In the genomic region with DNA sequence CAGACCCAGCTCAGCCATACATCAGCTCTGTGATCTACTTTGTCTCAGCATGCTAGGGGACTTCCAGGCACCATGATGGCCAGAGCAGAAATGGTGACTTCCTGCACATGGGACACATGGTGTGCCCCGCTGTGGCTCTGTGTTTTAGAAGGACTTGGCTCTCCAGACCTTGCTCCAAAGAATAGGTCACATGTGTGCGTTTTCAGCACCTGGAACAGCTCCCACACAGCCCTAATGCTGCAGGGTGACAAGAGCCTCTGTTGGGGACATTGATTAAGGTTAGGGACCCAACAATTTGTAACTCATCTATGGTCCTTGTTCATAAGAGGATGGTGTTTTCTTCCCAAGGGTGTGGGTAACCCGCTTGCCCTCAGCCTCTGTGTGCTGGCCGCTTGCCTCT, we compare ENCODE assay signal across 11 mouse cellular contexts. TPM values are rescaled to one million over a fixed set of nuclear protein-coding genes. Genes with fewer than 3 reads are reported as not detected.
A peak's percentile ranks its signal among the peaks of the same experiment; 100 is the strongest.
DNase-seq lines count a peak whose midpoint lies in the region; ATAC-seq and TF ChIP-seq lines count a peak whose summit lies in the region.
"Had no signal": no experiment of that assay in that cellular context is flagged by ENCODE, and none has a peak within 500 bp of the region (broad histone marks: within the 10 kb centered on the region; RNA-seq: fewer than 3 reads in every experiment).

No protein-coding gene starts in this region.

- H3K27me3 ChIP-seq in hindbrain, embryonic 14.5 days (ENCODE audit: control insufficient read depth, insufficient read depth, low read length), result no peaks in the 10 kb centered on the region
- H3K27me3 ChIP-seq in hindbrain, embryonic 13.5 days, result peaks cover 4% of the 10 kb centered on the region; the same call in 1 of the 2 replicates
- peaks cover 19% of the 10 kb centered on the region for H3K27me3 ChIP-seq in C2C12 (ENCODE audit: control insufficient read depth, insufficient read depth, insufficient read length)
- H3K27me3 ChIP-seq: Patski had no signal

- intact Hi-C loops in left cerebral cortex, postnatal 4 days (cut with DNase I), result no loop called here

- ATAC-seq in hindbrain, embryonic 14.5 days (ENCODE audit: low FRiP score), result no peak
- ATAC-seq in hindbrain, embryonic 13.5 days (ENCODE audit: low FRiP score), result no peak
- ATAC-seq: Patski had no signal

- H3K36me3 ChIP-seq in hindbrain, embryonic 14.5 days (replicated peaks; ENCODE audit: control insufficient read depth, insufficient read depth), result no peaks in the 10 kb centered on the region
- H3K36me3 ChIP-seq in hindbrain, embryonic 13.5 days, result no peaks in the 10 kb centered on the region
- H3K36me3 ChIP-seq in C2C12 (ENCODE audit: control insufficient read depth, insufficient read depth), result no peaks in the 10 kb centered on the region

- H3K4me2 ChIP-seq in hindbrain, embryonic 14.5 days (replicated peaks), result no peak overlapping the region
- H3K4me2 ChIP-seq in hindbrain, embryonic 13.5 days, result no peak overlapping the region

- WGBS in hindbrain, embryonic 14.5 days, result 58% methylated on average over 4 of the region's 4 CpGs
- WGBS in hindbrain, embryonic 13.5 days, result 57% methylated on average over 4 of the region's 4 CpGs

- no peak overlapping the region for H3ac ChIP-seq in C2C12 (ENCODE audit: control insufficient read depth, insufficient read length, low read depth)

- peak; percentile 40 for DNase-seq in hindbrain, embryonic 14.5 days (ENCODE audit: low spot score)
- peak; percentile 80 for DNase-seq in adrenal gland, postnatal 14 days
- peak; percentile 4 for DNase-seq in induced T-regulatory cell, adult 2 months (ENCODE audit: low read depth)
- DNase-seq in T-cell, adult 2 months (ENCODE audit: low spot score), result no peak
- DNase-seq in left cerebral cortex, postnatal 4 days, result no peak
- DNase-seq in ovary, adult 18-20 months (ENCODE audit: low spot score), result no peak
- DNase-seq: cerebellum, postnatal 36 days had no signal

- no peak overlapping the region for H3K4me3 ChIP-seq in hindbrain, embryonic 14.5 days (replicated peaks; ENCODE audit: low read length)
- no peak overlapping the region for H3K4me3 ChIP-seq in hindbrain, embryonic 13.5 days
- H3K4me3 ChIP-seq in C2C12 (ENCODE audit: insufficient read depth, poor library complexity, severe bottlenecking), result no peak overlapping the region

- no peaks in the 10 kb centered on the region for H3K79me3 ChIP-seq in C2C12 (ENCODE audit: low read depth)

- H3K4me1 ChIP-seq in hindbrain, embryonic 14.5 days (replicated peaks; ENCODE audit: control insufficient read depth, insufficient read depth, low read length), result no peaks in the 10 kb centered on the region
- H3K4me1 ChIP-seq in hindbrain, embryonic 13.5 days (replicated peaks), result no peaks in the 10 kb centered on the region

- no peaks in the 10 kb centered on the region for H3K79me2 ChIP-seq in C2C12 (ENCODE audit: control insufficient read depth, insufficient read depth)

- H3K27ac ChIP-seq in hindbrain, embryonic 14.5 days, result no peak overlapping the region
- no peak overlapping the region for H3K27ac ChIP-seq in hindbrain, embryonic 13.5 days

- H3K9ac ChIP-seq in hindbrain, embryonic 14.5 days, result no peak overlapping the region
- H3K9ac ChIP-seq in hindbrain, embryonic 13.5 days, result no peak overlapping the region

- no peak for TF ChIP-seq CTCF in C2C12 (IDR thresholded peaks at IDR 0.05; ENCODE audit: control insufficient read depth, insufficient read depth, insufficient read length)

- H3K9me3 ChIP-seq in hindbrain, embryonic 14.5 days (ENCODE audit: control insufficient read depth, low read length), result no peaks in the 10 kb centered on the region
- H3K9me3 ChIP-seq in hindbrain, embryonic 13.5 days, result no peaks in the 10 kb centered on the region

TF ChIP-seq in C2C12, 6 proteins besides CTCF, POLR2A, EP300 and RAD21:
- no peak for TF ChIP-seq MYOG (IDR thresholded peaks at IDR 0.05; ENCODE audit: control insufficient read depth, extremely low read depth, insufficient read length)
- peak; percentile 46 for TF ChIP-seq USF1 (IDR thresholded peaks at IDR 0.05; ENCODE audit: low read depth)

RNA-seq across cellular contexts. Expression of gene Tmem255b, which starts 13.2 kb away (rescaled TPM):
- polyA plus RNA-seq in hindbrain, embryonic 14.5 days (2014; fragmentation: Nextera tagmentation; extraction: Ambion mirVana), result 0.75 and 1.5 TPM in 2 replicates
- polyA plus RNA-seq in hindbrain, embryonic 13.5 days (2015; fragmentation: Nextera tagmentation; extraction: Ambion mirVana), result 0.39 and 0.62 TPM in 2 replicates
- not detected for polyA plus RNA-seq in C2C12 (2012; fragmentation: generic; extraction: Trizol)
- 3.1 and 3.6 TPM in 2 replicates for total RNA-seq in adrenal gland, postnatal 14 days (2021)
- total RNA-seq in left cerebral cortex, postnatal 4 days (2021), result 1 to 10 TPM; 3.9 to 4.6 TPM

RNA-seq across cellular contexts. Expression of gene Grk1, which starts 43.3 kb away (rescaled TPM):
- polyA plus RNA-seq in hindbrain, embryonic 14.5 days (2014; fragmentation: Nextera tagmentation; extraction: Ambion mirVana), result not detected in 2 replicates
- polyA plus RNA-seq in hindbrain, embryonic 13.5 days (2015; fragmentation: Nextera tagmentation; extraction: Ambion mirVana), result not detected in 2 replicates
- not detected for polyA plus RNA-seq in C2C12 (2012; fragmentation: generic; extraction: Trizol)
- total RNA-seq in adrenal gland, postnatal 14 days (2021), result 0.08 TPM in 1 of 2 replicates, not detected in the other
- total RNA-seq in left cerebral cortex, postnatal 4 days (2021), result not detected
- total RNA-seq: heart, adult 18-20 months had no signal
- polyA plus RNA-seq: Patski had no signal

RNA-seq across cellular contexts. Expression of gene Gas6, which starts 46.1 kb away (rescaled TPM):
- polyA plus RNA-seq in hindbrain, embryonic 14.5 days (2014; fragmentation: Nextera tagmentation; extraction: Ambion mirVana), result 34.7 and 36.2 TPM in 2 replicates
- polyA plus RNA-seq in hindbrain, embryonic 13.5 days (2015; fragmentation: Nextera tagmentation; extraction: Ambion mirVana), result 23.5 and 25.8 TPM in 2 replicates
- polyA plus RNA-seq in C2C12 (2012; fragmentation: generic; extraction: Trizol), result 0.73 TPM
- 76.0 and 81.6 TPM in 2 replicates for total RNA-seq in adrenal gland, postnatal 14 days (2021)
- 10 to 100 TPM; 81.2 to 85.8 TPM for total RNA-seq in left cerebral cortex, postnatal 4 days (2021)

RNA-seq across cellular contexts. Expression of gene Atp4b, which starts 51.5 kb away (rescaled TPM):
- polyA plus RNA-seq in hindbrain, embryonic 14.5 days (2014; fragmentation: Nextera tagmentation; extraction: Ambion mirVana), result not detected in 2 replicates
- polyA plus RNA-seq in hindbrain, embryonic 13.5 days (2015; fragmentation: Nextera tagmentation; extraction: Ambion mirVana), result not detected in 2 replicates
- not detected for polyA plus RNA-seq in C2C12 (2012; fragmentation: generic; extraction: Trizol)
- total RNA-seq in adrenal gland, postnatal 14 days (2021), result not detected in 2 replicates
- total RNA-seq in left cerebral cortex, postnatal 4 days (2021), result not detected
- polyA plus RNA-seq: Patski had no signal

Comparison
In these comparisons a context has a peak if more than half of its experiments do, and no peak if none do; other contexts are left out.
1. DNase-seq: peak in hindbrain, embryonic 14.5 days (single experiment), adrenal gland, postnatal 14 days (single experiment) and induced T-regulatory cell, adult 2 months (single experiment); none in T-cell, adult 2 months (single experiment), left cerebral cortex, postnatal 4 days (single experiment) and ovary, adult 18-20 months (single experiment).
2. RNA of gene Gas6, which starts 46.1 kb away (polyA plus RNA-seq): 34.7 to 36.2 TPM in hindbrain, embryonic 14.5 days and 23.5 to 25.8 TPM in hindbrain, embryonic 13.5 days; 0.73 TPM in C2C12 (single experiment); every median in the first group is over 10 times any median in the second.